Mouse (Mus musculus): Measurements from ENCODE around the gene Timm22. TPM values are rescaled to one million over a fixed set of nuclear protein-coding genes. Genes with fewer than 3 reads are reported as not detected.

Timm22 gene
- polyA plus RNA-seq, 1 experiment from 2014 or later, result 95.9 TPM

DNA sequence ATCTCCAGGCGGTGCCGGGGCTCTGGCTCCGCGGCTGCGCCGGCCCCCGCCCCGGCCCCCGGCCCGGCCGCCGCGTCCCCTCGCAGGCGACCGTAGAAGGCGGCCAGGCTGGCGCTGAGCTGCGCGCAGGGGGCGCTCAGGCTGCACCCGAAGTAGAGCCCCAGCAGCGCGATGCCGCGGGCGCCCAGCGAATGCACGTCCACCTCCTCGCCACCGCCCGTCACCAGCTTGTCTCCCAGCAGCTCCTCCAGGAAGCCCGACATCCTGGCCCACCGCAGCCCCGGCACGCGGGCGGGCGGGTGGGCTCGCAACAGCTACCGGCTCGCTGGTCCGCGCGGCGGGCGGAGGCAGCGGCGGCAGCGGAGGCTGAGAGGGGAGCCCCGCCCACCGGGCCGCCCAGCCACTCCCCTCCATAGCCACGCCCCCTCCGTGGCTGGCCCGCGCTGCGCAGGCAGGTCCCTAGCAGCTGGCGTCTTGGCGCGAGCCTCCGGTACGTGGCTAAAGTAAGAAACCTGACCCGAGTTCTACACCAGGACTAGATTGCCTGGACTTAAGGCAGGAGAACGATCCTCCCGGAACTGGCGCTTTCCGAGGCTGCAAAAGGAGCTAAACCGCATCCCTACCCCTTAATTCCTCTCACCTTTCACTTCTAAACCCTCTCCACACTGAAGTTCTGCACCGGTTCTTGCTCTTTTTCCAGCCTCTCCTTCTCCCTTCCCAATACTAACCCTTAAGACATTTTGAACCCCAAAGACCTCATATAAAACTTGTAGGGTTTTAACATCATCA, 7.8 kb upstream of the Timm22 start, which contains the start of gene Nxn:
TSS of gene Nxn (minus strand) at position 343 of the 789 bp plus-strand sequence.
- H3K9me3 ChIP-seq (replicated peaks; ENCODE audit: control insufficient read depth, low read length, poor library complexity, severe bottlenecking), result no peaks in the 10 kb centered on the region
- peak; percentile 88 for ATAC-seq
- H3K27ac ChIP-seq (ENCODE audit: low read length), result peak within 1 kb of the TSS; percentile 79
- H3K4me2 ChIP-seq (ENCODE audit: low read length), result peak within 1 kb of the TSS; percentile 99
- H3K27me3 ChIP-seq (ENCODE audit: control insufficient read depth, insufficient read depth, low read depth, low read length), result no peaks in the 10 kb centered on the region
- peak within 1 kb of the TSS; percentile 85 for H3K4me3 ChIP-seq (ENCODE audit: low read depth, low read length)
- H3K9ac ChIP-seq (ENCODE audit: low read depth, low read length), result peak within 1 kb of the TSS; percentile 85
- under 1% methylated on average over 52 of the region's 70 CpGs for WGBS
- H3K36me3 ChIP-seq (ENCODE audit: control insufficient read depth, insufficient read depth, low read length), result no peaks in the 10 kb centered on the region
- peaks cover 12% of the 10 kb centered on the region for H3K4me1 ChIP-seq (ENCODE audit: control insufficient read depth, insufficient read depth, low read length)

DNA sequence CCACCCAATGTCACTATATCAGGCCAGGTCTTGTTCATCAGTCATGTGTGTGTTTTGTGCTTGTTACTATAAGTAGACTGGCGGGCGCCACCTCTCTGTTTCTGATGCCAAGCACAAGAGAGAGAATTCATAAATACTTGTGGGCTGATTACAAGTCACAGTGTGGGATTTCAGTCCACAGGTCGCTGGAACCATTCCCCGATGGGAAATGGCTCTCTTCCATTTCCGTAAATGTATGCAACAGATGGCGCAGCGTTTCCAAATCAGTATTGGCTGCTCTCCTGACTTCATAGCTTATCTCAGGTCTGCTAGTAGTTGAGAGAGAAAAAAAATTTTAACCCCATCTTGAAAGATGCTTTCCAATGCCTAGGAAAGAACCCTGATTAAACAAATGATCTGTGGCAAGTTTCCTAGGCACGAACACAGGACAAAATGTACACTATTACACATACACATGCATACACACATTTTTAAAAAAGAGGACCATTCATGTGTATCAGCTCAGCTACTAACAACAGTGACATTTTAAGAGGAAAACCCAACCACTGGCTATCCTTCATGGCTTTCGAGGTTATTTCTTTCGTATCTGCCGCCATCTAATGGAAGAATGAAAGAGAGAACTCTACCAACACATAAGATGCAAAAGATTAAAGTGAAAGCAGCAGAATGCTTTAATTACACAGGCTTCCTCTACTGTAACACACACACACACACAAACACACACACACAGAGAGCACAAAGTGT, 7.0 kb upstream of the Timm22 start:
- Histone ChIP-seq H3K36me3 (ENCODE audit: control insufficient read depth, insufficient read depth, low read length) (no peaks in the 10 kb centered on the region), H3K27me3 (ENCODE audit: control insufficient read depth, insufficient read depth, low read depth, low read length) (no peaks in the 10 kb centered on the region), H3K27ac (ENCODE audit: low read length) (no peak overlapping the region), H3K9me3 (replicated peaks; ENCODE audit: control insufficient read depth, low read length, poor library complexity, severe bottlenecking) (no peaks in the 10 kb centered on the region), H3K4me1 (ENCODE audit: control insufficient read depth, insufficient read depth, low read length) (peaks cover 12% of the 10 kb centered on the region), H3K4me2 (ENCODE audit: low read length) (peak overlapping the region; percentile 99), H3K4me3 (ENCODE audit: low read depth, low read length) (peak overlapping the region; percentile 85), H3K9ac (ENCODE audit: low read depth, low read length) (0 out of 2 replicates have a peak overlapping the region, but pooled peaks have one; percentile 85)
- peak; percentile 18; the same call in 1 of the 2 replicates for ATAC-seq
- WGBS, result 10% methylated on average over 11 of the region's 11 CpGs

DNA sequence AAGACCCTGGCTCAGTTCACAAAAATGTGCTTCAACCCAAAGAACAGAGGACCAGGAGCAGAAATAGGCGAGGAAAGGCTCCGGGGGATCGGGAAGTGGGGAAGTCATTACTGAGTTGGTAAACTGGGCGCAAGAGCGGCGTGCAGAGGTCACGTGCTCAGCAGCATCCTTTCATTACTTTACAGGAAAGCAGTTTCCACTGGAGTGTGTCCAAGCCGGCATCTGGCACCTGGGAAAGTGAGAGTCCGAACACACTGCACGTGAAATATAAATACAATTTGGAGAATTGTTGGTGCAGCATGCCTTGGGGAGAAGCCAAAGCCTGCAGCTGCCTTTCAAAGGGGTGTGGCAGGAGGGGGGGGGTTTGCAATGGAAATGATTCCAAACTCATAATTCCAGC, 5.4 kb upstream of the Timm22 start:
- no peak overlapping the region for H3K27ac ChIP-seq (ENCODE audit: low read length)
- H3K27me3 ChIP-seq (ENCODE audit: control insufficient read depth, insufficient read depth, low read depth, low read length), result no peaks in the 10 kb centered on the region
- no peak overlapping the region for H3K4me3 ChIP-seq (ENCODE audit: low read depth, low read length)
- 70% methylated on average over 10 of the region's 10 CpGs for whole genome bisulfite sequencing
- H3K36me3 ChIP-seq (ENCODE audit: control insufficient read depth, insufficient read depth, low read length), result no peaks in the 10 kb centered on the region
- no peak overlapping the region for H3K9ac ChIP-seq (ENCODE audit: low read depth, low read length)
- H3K4me1 ChIP-seq (ENCODE audit: control insufficient read depth, insufficient read depth, low read length), result peaks cover 12% of the 10 kb centered on the region
- H3K4me2 ChIP-seq (ENCODE audit: low read length), result no peak overlapping the region
- no peaks in the 10 kb centered on the region for H3K9me3 ChIP-seq (replicated peaks; ENCODE audit: control insufficient read depth, low read length, poor library complexity, severe bottlenecking)
- ATAC-seq, result no peak

DNA sequence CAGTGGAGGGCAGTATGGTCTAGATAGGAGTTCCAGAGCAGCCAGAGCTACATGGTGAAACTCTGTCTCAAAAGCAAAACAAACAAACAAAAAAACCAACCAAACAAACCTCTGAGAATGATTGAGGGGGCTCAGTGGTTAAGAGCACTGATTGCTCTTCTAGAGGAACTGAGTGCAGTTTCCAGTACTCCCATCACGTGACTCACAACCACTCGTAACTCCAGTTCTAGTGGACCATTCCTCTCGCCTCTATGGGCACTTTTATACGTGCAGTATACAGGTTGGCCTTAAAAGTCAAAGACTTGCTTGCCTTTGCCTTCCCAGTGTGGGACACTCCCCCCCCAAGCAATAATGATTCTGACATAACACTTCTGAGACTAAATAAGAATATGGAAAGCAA, 1.6 kb upstream of the Timm22 start:
- Histone ChIP-seq H3K27me3 (ENCODE audit: control insufficient read depth, insufficient read depth, low read depth, low read length) (no peaks in the 10 kb centered on the region), H3K9ac (ENCODE audit: low read depth, low read length) (no peak overlapping the region), H3K27ac (ENCODE audit: low read length) (no peak overlapping the region), H3K4me1 (ENCODE audit: control insufficient read depth, insufficient read depth, low read length) (peaks cover 6% of the 10 kb centered on the region), H3K4me2 (ENCODE audit: low read length) (no peak overlapping the region), H3K36me3 (ENCODE audit: control insufficient read depth, insufficient read depth, low read length) (no peaks in the 10 kb centered on the region), H3K4me3 (ENCODE audit: low read depth, low read length) (no peak overlapping the region), H3K9me3 (replicated peaks; ENCODE audit: control insufficient read depth, low read length, poor library complexity, severe bottlenecking) (no peaks in the 10 kb centered on the region)
- WGBS, result 67% methylated on average over 4 of the region's 4 CpGs
- no peak for ATAC-seq

GRCm38 (mm10) chr11:76405626-76406264, 1.0 kb upstream of the Timm22 start:
- H3K27ac ChIP-seq (ENCODE audit: low read length), result no peak overlapping the region
- H3K27me3 ChIP-seq (ENCODE audit: control insufficient read depth, insufficient read depth, low read depth, low read length), result no peaks in the 10 kb centered on the region
- no peak for ATAC-seq
- no peaks in the 10 kb centered on the region for H3K9me3 ChIP-seq (replicated peaks; ENCODE audit: control insufficient read depth, low read length, poor library complexity, severe bottlenecking)
- H3K4me3 ChIP-seq (ENCODE audit: low read depth, low read length), result no peak overlapping the region
- H3K4me2 ChIP-seq (ENCODE audit: low read length), result no peak overlapping the region
- peaks cover 6% of the 10 kb centered on the region for H3K4me1 ChIP-seq (ENCODE audit: control insufficient read depth, insufficient read depth, low read length)
- WGBS, result 83% methylated on average over 5 of the region's 5 CpGs
- H3K9ac ChIP-seq (ENCODE audit: low read depth, low read length), result no peak overlapping the region
- H3K36me3 ChIP-seq (ENCODE audit: control insufficient read depth, insufficient read depth, low read length), result no peaks in the 10 kb centered on the region

- no peak overlapping the region for H3K27ac ChIP-seq (ENCODE audit: low read length)
- H3K9ac ChIP-seq (ENCODE audit: low read depth, low read length), result no peak overlapping the region
- no peak overlapping the region for H3K4me2 ChIP-seq (ENCODE audit: low read length)
- peaks cover 6% of the 10 kb centered on the region for H3K4me1 ChIP-seq (ENCODE audit: control insufficient read depth, insufficient read depth, low read length)
- no peaks in the 10 kb centered on the region for H3K27me3 ChIP-seq (ENCODE audit: control insufficient read depth, insufficient read depth, low read depth, low read length)
- 73% methylated on average over 12 of the region's 12 CpGs for WGBS
- no peaks in the 10 kb centered on the region for H3K9me3 ChIP-seq (replicated peaks; ENCODE audit: control insufficient read depth, low read length, poor library complexity, severe bottlenecking)
- H3K4me3 ChIP-seq (ENCODE audit: low read depth, low read length), result no peak overlapping the region
- peaks cover 17% of the 10 kb centered on the region for H3K36me3 ChIP-seq (ENCODE audit: control insufficient read depth, insufficient read depth, low read length)
- ATAC-seq, result no peak
Measured at GRCm38 (mm10) chr11:76410826-76411225, 4.1 kb downstream of the Timm22 start.

DNA sequence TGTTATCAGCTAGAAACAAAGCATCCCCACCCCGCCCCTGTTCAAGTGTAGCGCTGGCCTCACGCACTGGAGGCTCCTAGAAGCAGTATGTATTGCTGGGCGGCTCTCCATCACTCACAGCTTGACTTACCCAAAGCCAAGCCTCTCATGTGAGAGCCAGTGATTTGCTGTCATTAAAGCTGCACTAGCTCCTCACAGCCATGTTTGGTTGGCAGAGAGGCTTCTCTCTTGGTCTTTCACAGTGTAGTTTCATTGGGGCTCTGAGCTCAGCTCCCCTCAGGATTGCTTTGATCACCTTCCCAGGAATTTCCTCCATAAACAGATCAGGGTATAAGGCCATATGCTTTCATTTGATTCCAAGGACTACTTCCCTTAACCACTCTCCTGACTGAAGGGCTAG, 6.5 kb downstream of the Timm22 start:
- Histone ChIP-seq H3K27me3 (ENCODE audit: control insufficient read depth, insufficient read depth, low read depth, low read length) (no peaks in the 10 kb centered on the region), H3K36me3 (ENCODE audit: control insufficient read depth, insufficient read depth, low read length) (peaks cover 31% of the 10 kb centered on the region), H3K4me2 (ENCODE audit: low read length) (no peak overlapping the region), H3K9ac (ENCODE audit: low read depth, low read length) (no peak overlapping the region), H3K27ac (ENCODE audit: low read length) (no peak overlapping the region), H3K4me3 (ENCODE audit: low read depth, low read length) (no peak overlapping the region), H3K9me3 (replicated peaks; ENCODE audit: control insufficient read depth, low read length, poor library complexity, severe bottlenecking) (no peaks in the 10 kb centered on the region), H3K4me1 (ENCODE audit: control insufficient read depth, insufficient read depth, low read length) (no peaks in the 10 kb centered on the region)
- 88% methylated on average over 4 of the region's 4 CpGs for WGBS
- ATAC-seq, result no peak

DNA sequence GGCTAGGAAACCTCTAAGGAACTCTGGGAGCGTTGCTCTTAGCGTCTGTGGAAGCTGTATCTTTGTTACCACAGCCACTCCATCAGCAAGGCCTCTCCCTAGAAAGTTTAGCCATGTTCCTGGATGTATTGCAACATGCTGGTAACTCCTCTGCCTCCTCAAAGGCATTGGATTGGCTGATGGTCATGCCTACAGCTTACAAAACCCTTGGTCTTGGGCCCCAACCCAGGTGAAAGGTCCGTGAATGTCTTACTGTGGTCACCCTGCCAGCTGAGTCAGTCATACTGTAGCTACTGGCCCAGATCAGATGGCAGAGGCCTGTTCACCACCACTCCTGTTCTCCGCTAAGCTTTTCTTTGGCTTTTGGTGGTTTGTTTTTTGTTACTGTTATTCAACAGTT, 8.2 kb downstream of the Timm22 start:
- ATAC-seq, result no peak
- no peak overlapping the region for H3K4me2 ChIP-seq (ENCODE audit: low read length)
- no peak overlapping the region for H3K4me3 ChIP-seq (ENCODE audit: low read depth, low read length)
- no peaks in the 10 kb centered on the region for H3K27me3 ChIP-seq (ENCODE audit: control insufficient read depth, insufficient read depth, low read depth, low read length)
- H3K4me1 ChIP-seq (ENCODE audit: control insufficient read depth, insufficient read depth, low read length), result no peaks in the 10 kb centered on the region
- no peak overlapping the region for H3K27ac ChIP-seq (ENCODE audit: low read length)
- H3K9me3 ChIP-seq (replicated peaks; ENCODE audit: control insufficient read depth, low read length, poor library complexity, severe bottlenecking), result no peaks in the 10 kb centered on the region
- no peak overlapping the region for H3K9ac ChIP-seq (ENCODE audit: low read depth, low read length)
- WGBS, result 92% methylated on average over 4 of the region's 4 CpGs
- H3K36me3 ChIP-seq (ENCODE audit: control insufficient read depth, insufficient read depth, low read length), result peaks cover 48% of the 10 kb centered on the region

DNA sequence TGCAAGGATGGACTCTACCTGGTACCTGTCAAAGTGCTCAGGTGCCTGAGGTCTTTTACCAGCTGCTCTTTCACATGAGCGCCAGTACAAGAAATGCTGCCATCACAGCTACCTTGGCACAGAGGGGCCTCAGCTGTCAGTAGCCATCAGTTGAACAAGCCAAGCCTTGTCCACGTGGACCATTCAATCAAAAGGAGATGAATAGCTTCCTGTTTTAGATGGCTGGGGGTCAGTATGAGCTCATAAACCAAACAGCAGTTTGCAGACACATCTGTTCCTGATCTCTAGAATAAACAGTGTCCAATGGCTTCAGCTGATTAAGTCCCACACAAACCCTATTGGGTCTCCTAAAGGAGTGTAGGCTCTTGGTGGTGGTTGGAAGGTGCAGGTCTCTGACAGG, 9.2 kb downstream of the Timm22 start:
- no peaks in the 10 kb centered on the region for H3K9me3 ChIP-seq (replicated peaks; ENCODE audit: control insufficient read depth, low read length, poor library complexity, severe bottlenecking)
- H3K36me3 ChIP-seq (ENCODE audit: control insufficient read depth, insufficient read depth, low read length), result peaks cover 51% of the 10 kb centered on the region
- no peaks in the 10 kb centered on the region for H3K27me3 ChIP-seq (ENCODE audit: control insufficient read depth, insufficient read depth, low read depth, low read length)
- no peak overlapping the region for H3K27ac ChIP-seq (ENCODE audit: low read length)
- no peak overlapping the region for H3K4me3 ChIP-seq (ENCODE audit: low read depth, low read length)
- 83% methylated on average over 2 of the region's 2 CpGs for WGBS
- no peak overlapping the region for H3K9ac ChIP-seq (ENCODE audit: low read depth, low read length)
- no peak overlapping the region for H3K4me2 ChIP-seq (ENCODE audit: low read length)
- ATAC-seq, result no peak
- H3K4me1 ChIP-seq (ENCODE audit: control insufficient read depth, insufficient read depth, low read length), result no peaks in the 10 kb centered on the region
